Mouse (Mus musculus) ES-Bruce4 (cell line): ENCODE results near the gene Hs3st3b1.

ENCODE experiments used
- CTCF ChIP-seq: IDR thresholded peaks from one replicate; pipeline ENCODE4 v1.8.1; 2011; ENCODE audit warnings: low read depth, low read length
- POLR2A ChIP-seq: IDR thresholded peaks from one replicate; pipeline ENCODE4 v1.8.1; 2011; ENCODE audit warnings: low read length; ENCODE audit not compliant: insufficient read depth

GRCm38 (mm10) chr11:63914388-63914787 lies 7.7 kb downstream of the Hs3st3b1 start:
- TF ChIP-seq CTCF (no peak), POLR2A (no peak)
